Mouse (Mus musculus) embryo, embryonic 10 days (tissue): Measurements from ENCODE around the gene Zfhx2.
"Not testable (repeated sequence)": the region's sequence is repeated elsewhere in the genome, so short reads cannot be mapped to it uniquely, and the experiment has no call there.

Experiments used
- DNase-seq: peaks from one replicate; pipeline ENCODE4 v3.0.0-alpha.2; 2015; ENCODE audit warnings: low spot score

Zfhx2 gene

GRCm38 (mm10) chr14:55047971-55048531, 44.1 kb downstream of the Zfhx2 start:
- no peak for DNase-seq

DNA sequence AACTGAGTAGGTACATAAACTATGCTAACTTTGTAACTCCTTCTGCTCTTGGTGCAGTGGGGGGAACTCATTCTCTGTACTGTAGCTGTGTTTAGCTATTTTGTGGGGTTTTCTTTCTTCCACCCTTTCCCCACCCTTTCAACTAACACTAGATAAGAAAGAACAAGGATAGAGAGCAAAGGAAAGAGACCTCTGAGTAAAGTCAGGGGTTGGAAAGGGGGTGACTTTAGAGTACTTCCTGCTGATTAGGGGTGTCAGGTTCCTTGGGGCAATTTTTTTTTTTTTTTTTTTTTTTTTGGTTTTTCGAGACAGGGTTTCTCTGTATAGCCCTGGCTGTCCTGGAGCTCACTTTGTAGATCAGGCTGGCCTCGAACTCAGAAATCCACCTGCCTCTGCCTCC, 48.4 kb downstream of the Zfhx2 start:
- not testable (repeated sequence) for DNase-seq

GRCm38 (mm10) chr14:55032695-55033225, 59.4 kb downstream of the Zfhx2 start:
- DNase-seq: no peak

DNA sequence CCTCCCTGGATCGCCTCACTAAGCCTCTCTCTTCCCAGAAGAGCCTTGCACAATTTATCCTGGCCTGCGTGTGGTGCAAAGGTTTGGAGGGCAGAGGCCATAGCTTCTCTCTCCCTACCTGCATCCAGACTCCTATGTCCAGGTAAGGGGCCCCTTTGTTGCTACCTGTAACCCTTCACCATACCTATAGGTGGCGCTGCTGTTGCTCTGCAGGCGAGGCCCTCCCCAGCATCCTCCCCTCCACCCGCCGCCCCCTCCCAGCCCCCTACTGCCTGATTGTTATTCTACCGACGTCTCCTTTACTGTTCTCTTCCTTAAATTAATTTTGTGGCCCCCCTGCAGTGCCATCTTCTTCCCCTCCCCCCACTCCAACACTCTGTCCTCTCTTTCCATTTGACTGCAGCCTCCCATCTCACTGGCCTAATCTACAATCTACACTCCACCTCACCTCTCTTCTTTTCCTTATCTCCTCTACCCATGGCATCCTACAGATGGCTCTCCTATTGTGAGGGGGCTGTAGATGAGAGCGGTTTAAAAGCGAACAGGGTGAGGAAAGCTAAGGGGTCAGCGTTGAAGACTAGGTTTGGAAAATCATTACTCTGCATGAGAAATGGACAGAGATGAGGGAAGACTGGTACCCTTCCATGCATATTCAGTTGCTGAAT, 63.0 kb downstream of the Zfhx2 start:
- DNase-seq: peak; percentile 58

- DNase-seq: no peak
These were observed 63.7 kb downstream of the Zfhx2 start for GRCm38 (mm10) chr14:55028333-55028835.

DNA sequence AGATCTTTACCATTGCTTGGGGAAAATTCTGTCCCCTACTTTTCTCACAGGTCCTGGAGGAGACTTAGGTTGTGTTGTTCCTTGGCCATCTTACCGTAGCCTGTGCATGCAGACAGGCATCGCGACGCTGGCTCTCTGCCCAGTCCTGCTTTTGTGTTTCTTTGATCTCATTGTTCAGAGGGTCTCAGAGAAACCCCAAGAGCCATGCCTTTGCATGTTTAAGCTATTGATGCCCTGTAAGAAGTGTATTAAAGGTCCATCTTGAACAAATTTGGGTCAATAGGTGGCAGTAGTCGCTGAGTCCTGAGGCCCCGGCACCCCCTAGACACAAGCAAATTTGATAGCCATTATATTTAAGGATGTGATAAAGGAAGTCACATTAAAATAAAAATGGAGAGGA, 64.5 kb downstream of the Zfhx2 start:
- DNase-seq: peak; percentile 18

GRCm38 (mm10) chr14:55027251-55027650, 64.9 kb downstream of the Zfhx2 start:
- peak; percentile 66 for DNase-seq

DNA sequence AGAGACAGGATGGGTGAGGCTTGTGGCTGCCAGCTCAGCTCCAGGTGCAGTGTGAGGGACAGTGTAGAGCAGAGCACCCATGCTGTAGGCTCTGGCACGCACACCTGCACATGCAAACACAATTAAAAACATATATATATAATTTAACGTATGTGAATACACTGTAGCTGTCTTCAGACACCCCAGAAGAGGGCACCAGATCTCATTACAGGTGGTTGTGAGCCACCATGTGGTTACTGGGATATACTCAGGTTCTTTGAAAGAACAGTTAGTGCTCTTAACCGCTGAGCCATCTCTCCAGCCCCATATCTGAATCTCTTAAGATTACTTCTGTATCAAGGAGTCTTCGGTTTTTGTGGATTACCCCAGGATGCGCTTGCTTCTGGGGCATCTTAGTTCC, 66.6 kb downstream of the Zfhx2 start:
- DNase-seq: no peak

GRCm38 (mm10) chr14:55024236-55024635, 67.9 kb downstream of the Zfhx2 start:
- DNase-seq: peak; percentile 77

DNA sequence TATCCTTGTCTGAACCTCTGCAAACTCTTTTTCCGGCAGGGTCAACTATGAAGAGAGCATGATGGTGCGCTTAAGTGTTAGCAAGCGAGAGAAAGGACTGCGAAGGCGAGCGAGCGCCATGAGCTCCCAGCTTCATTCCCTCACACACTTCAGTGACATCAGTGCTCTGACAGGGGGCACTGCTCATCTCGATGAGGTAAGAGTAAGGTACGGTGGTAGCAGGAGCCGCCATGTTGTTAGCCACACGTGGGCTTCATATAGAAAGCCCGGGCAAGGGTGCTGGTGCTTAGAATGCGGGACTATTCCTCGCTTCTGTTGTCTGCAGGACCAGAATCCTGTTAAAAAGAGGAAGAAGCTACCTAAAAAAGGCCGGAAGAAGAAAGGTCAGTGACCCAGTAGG, 69.1 kb downstream of the Zfhx2 start:
- DNase-seq: no peak

DNA sequence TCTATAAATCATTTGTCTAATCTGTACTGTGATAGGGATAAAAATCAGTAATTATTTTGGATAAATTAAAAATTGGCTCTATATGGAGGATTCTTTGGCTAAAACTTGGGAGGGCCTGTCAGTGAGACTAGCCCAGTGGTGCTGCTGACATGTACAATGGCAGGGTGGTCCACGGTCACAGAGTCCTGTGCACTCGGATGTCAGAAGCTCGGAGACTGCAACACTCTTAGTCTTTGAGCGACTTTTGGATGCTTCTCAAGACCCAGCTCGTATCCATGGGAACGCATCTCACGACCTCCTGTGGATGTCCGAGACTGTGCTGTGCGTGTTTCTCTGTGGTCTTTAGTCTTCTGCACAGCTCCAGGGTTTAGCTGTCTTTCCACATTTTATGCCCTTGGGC, 71.7 kb downstream of the Zfhx2 start:
- peak; percentile 33 for DNase-seq

DNA sequence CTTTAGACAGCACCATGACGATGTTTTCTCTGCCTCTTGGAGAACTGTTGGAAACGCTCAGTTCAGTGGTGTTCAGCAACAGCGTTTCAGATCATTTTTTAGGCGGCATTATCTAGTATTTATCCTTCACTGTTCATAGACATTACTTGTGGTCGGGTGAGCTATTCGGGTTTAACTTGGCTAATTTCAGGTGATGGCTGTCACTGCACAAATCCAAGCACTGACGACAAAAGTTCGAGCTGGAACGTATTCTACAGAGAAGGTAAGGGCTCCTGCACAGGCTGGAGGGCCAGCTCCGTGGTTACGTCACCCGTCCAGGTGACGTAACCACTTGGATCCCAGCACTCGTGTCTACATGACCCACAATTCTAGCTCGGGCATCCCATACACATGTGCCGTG, 75.2 kb downstream of the Zfhx2 start:
- no peak for DNase-seq

GRCm38 (mm10) chr14:55015767-55016111, 76.4 kb downstream of the Zfhx2 start:
- DNase-seq: no peak

- DNase-seq: peak; percentile 99
These were observed 76.9 kb downstream of the Zfhx2 start, which contains the start of gene Ngdn for GRCm38 (mm10) chr14:55014991-55015766. Ngdn (plus strand) TSS chr14:55015454.

- no peak for DNase-seq
These were observed 77.5 kb downstream of the Zfhx2 start for GRCm38 (mm10) chr14:55014591-55014990.

DNA sequence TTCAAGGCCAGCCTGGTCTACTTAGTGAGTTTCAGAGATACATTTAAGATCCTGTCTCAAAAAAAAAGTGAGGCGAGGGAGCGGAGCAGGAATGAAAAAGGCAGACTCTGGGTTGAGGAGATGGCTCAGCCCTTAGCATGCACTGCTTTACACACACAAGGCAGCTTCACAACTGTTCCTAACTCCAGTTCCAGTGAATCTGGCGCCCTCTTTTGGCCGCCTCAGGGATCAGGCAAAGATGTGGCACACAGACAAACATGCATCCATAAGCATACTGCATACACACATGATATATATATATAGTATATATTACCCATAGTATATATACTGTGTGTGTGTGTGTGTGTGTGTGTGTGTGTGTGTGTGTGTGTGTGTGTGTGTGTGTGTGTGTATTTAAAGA, 81.0 kb downstream of the Zfhx2 start:
- peak; percentile 54 for DNase-seq
